Mouse (Mus musculus) MEL (cell line): ENCODE measurements around the gene Nmi. TPM values are rescaled to one million over a fixed set of nuclear protein-coding genes. Genes with fewer than 3 reads are reported as not detected.

Experiments
- DNase-seq: peaks from one replicate; pipeline ENCODE4 v3.0.0; 2011; ENCODE audit warnings: low read depth, low spot score
- H3K27ac ChIP-seq: 2 replicates; pipeline ENCODE4 v1.5.1; 2012; ENCODE audit warnings: low read depth, mild to moderate bottlenecking, control low read depth, low read length, moderate library complexity; ENCODE audit not compliant: control insufficient read depth
- H3K27me3 ChIP-seq, 2 experiments: fragments of 150-350 bp in 1 of 2; sonication (generic) in 1 of 2; 2 replicates each; pipeline ENCODE4 v1.6.1; 2012; ENCODE audit warnings: low read length in 2 of 2, mild to moderate bottlenecking in 2 of 2, improper control_type of control experiment in 1 of 2, moderate library complexity in 1 of 2; ENCODE audit not compliant: insufficient read depth in 2 of 2, control insufficient read depth in 1 of 2
- H3K36me3 ChIP-seq, 2 experiments: 2 replicates each; pipeline ENCODE4 v1.6.1; 2012 to 2014; ENCODE audit warnings: low read length in 2 of 2, improper control_type of control experiment in 1 of 2, inconsistent platforms in 1 of 2, mild to moderate bottlenecking in 1 of 2; ENCODE audit not compliant: insufficient read depth in 2 of 2, control insufficient read depth in 1 of 2
- H3K4me1 ChIP-seq, 2 experiments: fragments of 150-350 bp in 1 of 2; sonication (generic) in 1 of 2; 2 replicates each; pipeline ENCODE4 v1.6.1; 2012; ENCODE audit warnings: low read length in 2 of 2, improper control_type of control experiment in 1 of 2, mild to moderate bottlenecking in 1 of 2; ENCODE audit not compliant: insufficient read depth in 2 of 2, control insufficient read depth in 1 of 2
- H3K4me3 ChIP-seq, 2 experiments: fragments of 150-350 bp in 1 of 2; sonication (generic) in 1 of 2; 2 replicates each; pipeline ENCODE4 v1.5.1; 2012; ENCODE audit warnings: low read depth in 2 of 2, low read length in 2 of 2, mild to moderate bottlenecking in 2 of 2, moderate library complexity in 2 of 2, control low read depth in 1 of 2, improper control_type of control experiment in 1 of 2; ENCODE audit not compliant: control insufficient read depth in 1 of 2, insufficient read depth in 1 of 2
- H3K79me2 ChIP-seq: 2 replicates; pipeline ENCODE4 v1.6.1; 2012; ENCODE audit warnings: mild to moderate bottlenecking, low read length, moderate library complexity; ENCODE audit not compliant: control insufficient read depth, poor library complexity, insufficient read depth
- H3K9ac ChIP-seq: 2 replicates; pipeline ENCODE4 v1.6.1; 2012; ENCODE audit warnings: low read depth, mild to moderate bottlenecking, control low read depth, low read length, moderate library complexity; ENCODE audit not compliant: control insufficient read depth, poor library complexity, severe bottlenecking
- H3K9me3 ChIP-seq: fragments of 150-350 bp; sonication (generic); replicated peaks from 2 replicates; pipeline ENCODE4 v1.6.1; 2012; ENCODE audit warnings: mild to moderate bottlenecking, low read length, improper control_type of control experiment, moderate library complexity; ENCODE audit not compliant: insufficient read depth
- BHLHE40 ChIP-seq: IDR thresholded peaks from 2 replicates; pipeline ENCODE4 v1.6.1; 2012; ENCODE audit warnings: low read depth, mild to moderate bottlenecking, inconsistent platforms, low read length, improper control_type of control experiment, borderline replicate concordance
- CHD1 ChIP-seq: IDR thresholded peaks from 2 replicates; pipeline ENCODE4 v1.6.1; 2012; ENCODE audit warnings: low read depth, mild to moderate bottlenecking, inconsistent platforms, low read length, improper control_type of control experiment
- CHD2 ChIP-seq: IDR thresholded peaks from 2 replicates; pipeline ENCODE4 v1.6.1; 2011; ENCODE audit warnings: low read length, improper control_type of control experiment
- CTCF ChIP-seq, 3 experiments: IDR thresholded peaks in 2 of 3; conservative IDR thresholded peaks in 1 of 3; 2 replicates each; pipeline ENCODE4 v1.5.1; 2011 to 2012; ENCODE audit warnings: low read length in 3 of 3, low read depth in 2 of 3, mild to moderate bottlenecking in 2 of 3, improper control_type of control experiment in 1 of 3, inconsistent platforms in 1 of 3, mixed read lengths in 1 of 3, moderate library complexity in 1 of 3; ENCODE audit not compliant: control insufficient read depth in 1 of 3, insufficient read depth in 1 of 3, poor library complexity in 1 of 3, severe bottlenecking in 1 of 3
- EP300 ChIP-seq, 2 experiments: IDR thresholded peaks; 2 replicates each; pipeline ENCODE4 v1.6.1; 2011; ENCODE audit warnings: improper control_type of control experiment in 2 of 2, low read length in 2 of 2, low read depth in 1 of 2, mild to moderate bottlenecking in 1 of 2
- ETS1 ChIP-seq: IDR thresholded peaks from 2 replicates; pipeline ENCODE4 v1.6.1; 2012; ENCODE audit warnings: low read depth, mild to moderate bottlenecking, inconsistent platforms, low read length, improper control_type of control experiment, moderate library complexity
- GATA1 ChIP-seq: IDR thresholded peaks from 2 replicates; pipeline ENCODE4 v1.6.1; 2011; ENCODE audit warnings: low read depth, low read length, improper control_type of control experiment
- KAT2A ChIP-seq: conservative IDR thresholded peaks from 2 replicates; pipeline ENCODE4 v1.6.1; 2012; ENCODE audit warnings: low read depth, low read length, improper control_type of control experiment, inconsistent platforms
- MAX ChIP-seq: IDR thresholded peaks from 2 replicates; pipeline ENCODE4 v1.6.1; 2011; ENCODE audit warnings: low read length, improper control_type of control experiment
- MEF2A ChIP-seq: IDR thresholded peaks from 2 replicates; pipeline ENCODE4 v1.6.1; 2014; ENCODE audit warnings: low read depth, mild to moderate bottlenecking, inconsistent platforms, low read length, improper control_type of control experiment; ENCODE audit not compliant: poor library complexity, insufficient replicate concordance, severe bottlenecking; ENCODE audit errors: extremely low read depth
- MXI1 ChIP-seq: IDR thresholded peaks from 2 replicates; pipeline ENCODE4 v1.6.1; 2011; ENCODE audit warnings: mild to moderate bottlenecking, low read depth, low read length, improper control_type of control experiment
- MYB ChIP-seq: IDR thresholded peaks from 2 replicates; pipeline ENCODE4 v1.6.1; 2011; ENCODE audit warnings: mild to moderate bottlenecking, low read depth, low read length, improper control_type of control experiment
- MYC ChIP-seq: IDR thresholded peaks from 2 replicates; pipeline ENCODE4 v1.6.1; 2011; ENCODE audit warnings: low read depth, mild to moderate bottlenecking, low read length, improper control_type of control experiment, moderate library complexity
- NELFE ChIP-seq: IDR thresholded peaks from 2 replicates; pipeline ENCODE4 v1.6.1; 2011; ENCODE audit warnings: low read depth, low read length, improper control_type of control experiment
- POLR2AphosphoS2 ChIP-seq: IDR thresholded peaks from 2 replicates; pipeline ENCODE4 v1.6.1; 2011; ENCODE audit warnings: low read length, improper control_type of control experiment
- TAL1 ChIP-seq: IDR thresholded peaks from 2 replicates; pipeline ENCODE4 v1.6.1; 2012; ENCODE audit warnings: mild to moderate bottlenecking, inconsistent platforms, low read length, moderate library complexity, mixed read lengths
- TBP ChIP-seq: IDR thresholded peaks from 2 replicates; pipeline ENCODE4 v1.8.0; 2011; ENCODE audit warnings: low read depth, low read length, improper control_type of control experiment
- TCF12 ChIP-seq: IDR thresholded peaks from 2 replicates; pipeline ENCODE4 v1.6.1; 2014; ENCODE audit warnings: low read depth, mild to moderate bottlenecking, inconsistent platforms, low read length, improper control_type of control experiment, moderate library complexity
- USF2 ChIP-seq, 2 experiments: IDR thresholded peaks; 2 replicates each; pipeline ENCODE4 v1.6.1; 2011 to 2012; ENCODE audit warnings: improper control_type of control experiment in 2 of 2, low read length in 2 of 2, borderline replicate concordance in 1 of 2, inconsistent platforms in 1 of 2, low read depth in 1 of 2, mild to moderate bottlenecking in 1 of 2; ENCODE audit not compliant: insufficient read depth in 1 of 2
- ZC3H11A ChIP-seq: IDR thresholded peaks from 2 replicates; pipeline ENCODE4 v1.6.1; 2012; ENCODE audit warnings: low read depth, mild to moderate bottlenecking, inconsistent platforms, low read length, improper control_type of control experiment
- ZKSCAN1 ChIP-seq: IDR thresholded peaks from 2 replicates; pipeline ENCODE4 v1.6.1; 2012; ENCODE audit warnings: low read depth, mild to moderate bottlenecking, inconsistent platforms, low read length, improper control_type of control experiment, moderate library complexity
- polyA plus RNA-seq, 2 experiments: library from polyadenylated mRNA; stranded (reverse) in 1 of 2; unstranded in 1 of 2; fragments of >175 nt in 1 of 2; fragments of >200 nt in 1 of 2; gene quantifications; 2 replicates each; pipeline versions ENCODE4 v1.2.1 to v1.2.4; 2012; ENCODE audit warnings: low replicate concordance in 2 of 2, low read depth in 1 of 2; ENCODE audit not compliant: insufficient read length in 2 of 2, insufficient read depth in 1 of 2, missing spikeins in 1 of 2
- total RNA-seq: library from RNA; depleted of rRNA; stranded (reverse); fragments of 300-350 nt; gene quantifications from 2 replicates; pipeline ENCODE4 v1.2.3, GENCODE M21; 2012

Nmi gene
- total and polyA plus RNA-seq, 3 experiments: 12.1 to 14.1 TPM; not detected in 1

DNA sequence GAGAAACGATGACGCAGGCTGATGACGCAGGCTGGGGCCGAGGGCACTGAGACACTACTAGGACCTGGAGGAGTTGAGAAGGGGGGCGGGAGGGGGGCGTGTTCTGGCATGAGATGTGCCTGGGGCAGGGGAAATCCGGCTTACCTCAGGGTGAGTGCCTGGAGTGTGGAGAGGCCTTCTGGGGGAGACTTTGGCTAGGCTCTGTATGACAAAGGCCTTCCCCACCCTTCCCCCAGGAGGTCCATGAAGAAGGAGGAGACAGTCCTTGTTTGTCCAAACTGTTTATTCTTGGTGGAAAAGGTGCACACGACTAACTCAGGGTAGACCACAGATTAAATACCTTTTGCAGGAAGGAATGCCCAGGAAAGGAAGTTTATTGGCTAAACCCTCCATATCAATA, 28.2 kb upstream of the Nmi start:
- Histone ChIP-seq H3K4me3 (no peak overlapping the region), H3K9me3 (no peaks in the 10 kb centered on the region), H3K27me3 (peaks cover 2 to 4% of the 10 kb centered on the region in 2 experiments; a peak in 2 of 4 replicates), H3K4me1 (no peaks in the 10 kb centered on the region), H3K79me2 (no peaks in the 10 kb centered on the region), H3K27ac (no peak overlapping the region), H3K36me3 (no peaks in the 10 kb centered on the region), H3K9ac (no peak overlapping the region)
- no peak for DNase-seq
- TF ChIP-seq TBP (no peak), GATA1 (no peak), CHD1 (no peak), ETS1 (no peak)

GRCm38 (mm10) chr2:51999996-52000395, 26.7 kb upstream of the Nmi start:
- TF ChIP-seq KAT2A: no peak
- TF ChIP-seq NELFE: no peak
- TF ChIP-seq TCF12: no peak
- no peak for TF ChIP-seq USF2 (IDR thresholded peaks at IDR 0.05; ENCODE audit: borderline replicate concordance in 1 of 2, insufficient read depth in 1 of 2, low read depth in 1 of 2, low read length in 2 of 2)
- TF ChIP-seq MYC: no peak
- TF ChIP-seq TAL1: no peak
- no peak for TF ChIP-seq ZKSCAN1
- no peak for TF ChIP-seq CHD2
- no peak for TF ChIP-seq MXI1
- no peak for TF ChIP-seq MAX
- TF ChIP-seq CTCF (IDR thresholded peaks at IDR 0.05 in 2 of 3, conservative IDR thresholded peaks at IDR 0.05 in 1 of 3; ENCODE audit: control insufficient read depth in 1 of 3, insufficient read depth in 1 of 3, low read depth in 2 of 3, low read length in 3 of 3, poor library complexity in 1 of 3, severe bottlenecking in 1 of 3): no peak
- TF ChIP-seq MEF2A: no peak
- no peak for TF ChIP-seq MYB
- TF ChIP-seq BHLHE40: no peak
- TF ChIP-seq ZC3H11A: no peak
- no peak for TF ChIP-seq POLR2AphosphoS2
- no peak for TF ChIP-seq EP300 (IDR thresholded peaks at IDR 0.05; ENCODE audit: low read depth in 1 of 2, low read length in 2 of 2)
- H3K27me3 ChIP-seq: peaks cover 4% of the 10 kb centered on the region in 2 experiments; a peak in 3 of 4 replicates
- no peaks in the 10 kb centered on the region for H3K36me3 ChIP-seq
- DNase-seq: no peak
- H3K4me3 ChIP-seq: no peak overlapping the region
- H3K27ac ChIP-seq: no peak overlapping the region
- H3K4me1 ChIP-seq: no peaks in the 10 kb centered on the region
- H3K9ac ChIP-seq: no peak overlapping the region
- H3K9me3 ChIP-seq: no peaks in the 10 kb centered on the region
- H3K79me2 ChIP-seq: no peaks in the 10 kb centered on the region
